Mouse (Mus musculus) olfactory bulb, adult 2 months (tissue): Measurements from ENCODE around the gene B9d1.

Source experiments
- CTCF ChIP-seq: fragments of 200-500 bp; IDR thresholded peaks from 2 replicates; pipeline ENCODE4 v1.5.1; 2012; ENCODE audit warnings: low read depth, mild to moderate bottlenecking, low read length, moderate library complexity; ENCODE audit not compliant: insufficient read depth
- POLR2A ChIP-seq: fragments of 200-500 bp; IDR thresholded peaks from 2 replicates; pipeline ENCODE4 v1.6.1; 2012; ENCODE audit warnings: mild to moderate bottlenecking, low read depth, low read length, moderate library complexity; ENCODE audit not compliant: insufficient read depth

DNA sequence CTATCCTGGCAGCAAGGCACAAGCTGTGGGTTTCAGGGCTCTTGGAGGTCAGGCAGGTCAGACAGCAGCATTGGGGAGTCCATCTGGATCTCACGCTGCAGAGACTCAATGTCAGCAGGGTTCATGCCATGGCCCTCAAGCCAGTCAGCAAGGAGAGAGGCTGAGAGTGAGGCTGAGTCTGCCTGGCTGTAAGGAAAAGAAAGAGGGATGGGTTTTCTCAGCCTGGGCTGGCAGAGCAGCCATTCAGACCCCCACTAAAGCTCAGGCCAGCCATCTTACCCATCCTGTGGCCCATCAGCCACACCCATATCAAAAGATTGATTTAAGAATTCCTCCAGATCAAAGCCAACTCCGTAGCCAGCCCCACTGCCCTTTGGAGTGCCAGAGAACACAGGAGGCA lies 15.9 kb upstream of the B9d1 start:
- TF ChIP-seq POLR2A (no peak), CTCF (no peak)
